Mouse (Mus musculus) midbrain, postnatal 0 days (tissue): ENCODE results near the gene Cdc14a. TPM values are rescaled to one million over a fixed set of nuclear protein-coding genes. Genes with fewer than 3 reads are reported as not detected.
A peak's percentile ranks its signal among the peaks of the same experiment; 100 is the strongest.

Source experiments
- ATAC-seq: fragments of 200-750 bp; cut with Nextera tagmentation; 2 replicates; pipeline ENCODE4 v1.8.0; 2017; ENCODE audit warnings: moderate number of reproducible peaks, mild to moderate bottlenecking, moderate TSS enrichment, moderate library complexity; ENCODE audit not compliant: low FRiP score
- DNase-seq: peaks from one replicate; pipeline ENCODE4 v3.0.0-alpha.2; 2015; ENCODE audit warnings: low spot score
- H3K27ac ChIP-seq: fragments of 300-500 bp; sonication (generic); 2 replicates; pipeline ENCODE4 v1.5.1; 2014; ENCODE audit warnings: low read depth, mild to moderate bottlenecking, low read length, mixed read lengths
- H3K27me3 ChIP-seq: fragments of 300-500 bp; sonication (generic); 2 replicates; pipeline ENCODE4 v1.6.1; 2014; ENCODE audit warnings: low read length, control low read depth, mixed read lengths; ENCODE audit not compliant: insufficient read depth
- H3K36me3 ChIP-seq: fragments of 300-500 bp; sonication (generic); 2 replicates; pipeline ENCODE4 v1.6.1; 2014; ENCODE audit warnings: low read length, control low read depth, mixed read lengths; ENCODE audit not compliant: insufficient read depth
- H3K4me1 ChIP-seq: fragments of 300-500 bp; sonication (generic); 2 replicates; pipeline ENCODE4 v1.6.1; 2014; ENCODE audit warnings: mild to moderate bottlenecking, control low read depth, antibody characterized with exemption, low read length, mixed read lengths; ENCODE audit not compliant: insufficient read depth
- H3K4me2 ChIP-seq: fragments of 300-500 bp; sonication (generic); 2 replicates; pipeline ENCODE4 v1.6.1; 2014; ENCODE audit warnings: low read depth, mild to moderate bottlenecking, low read length, mixed read lengths; ENCODE audit not compliant: poor library complexity, severe bottlenecking
- H3K4me3 ChIP-seq: fragments of 300-500 bp; sonication (generic); 2 replicates; pipeline ENCODE4 v1.5.1; 2014; ENCODE audit warnings: low read depth, mild to moderate bottlenecking, low read length, moderate library complexity
- H3K9ac ChIP-seq: fragments of 300-500 bp; sonication (generic); replicated peaks from 2 replicates; pipeline ENCODE4 v1.6.1; 2014; ENCODE audit warnings: mild to moderate bottlenecking, low read length, moderate library complexity, mixed read lengths; ENCODE audit not compliant: poor library complexity, severe bottlenecking
- H3K9me3 ChIP-seq: fragments of 300-500 bp; sonication (generic); 2 replicates; pipeline ENCODE4 v1.6.1; 2016; ENCODE audit warnings: low read length, control low read depth
- CTCF ChIP-seq: IDR thresholded peaks from 2 replicates; pipeline ENCODE4 v1.5.1; 2016; ENCODE audit warnings: antibody characterized with exemption, mild to moderate bottlenecking
- WGBS: fragments of 180-500 bp; shearing (Covaris S2); extraction: QIAGEN DNeasy Blood & Tissue Kit; methylation state at CpG from one replicate; pipeline ENCODE4 v1.1.7; 2014; 5-methylcytosine and 5-hydroxymethylcytosine counted together
- polyA plus RNA-seq: library from polyadenylated mRNA; unstranded; fragments of >200 nt; fragmentation: Nextera tagmentation; extraction: Ambion mirVana; gene quantifications from 2 replicates; pipeline ENCODE4 v1.2.1, GENCODE M21; 2015
- total RNA-seq: library from RNA; depleted of rRNA; stranded (reverse); fragments of >200 nt; gene quantifications from 2 replicates; pipeline ENCODE4 v1.2.3, GENCODE M21; 2014

Cdc14a gene
- total and polyA plus RNA-seq, 2 experiments from 2014 or later, result 2.2 to 3.1 TPM

DNA sequence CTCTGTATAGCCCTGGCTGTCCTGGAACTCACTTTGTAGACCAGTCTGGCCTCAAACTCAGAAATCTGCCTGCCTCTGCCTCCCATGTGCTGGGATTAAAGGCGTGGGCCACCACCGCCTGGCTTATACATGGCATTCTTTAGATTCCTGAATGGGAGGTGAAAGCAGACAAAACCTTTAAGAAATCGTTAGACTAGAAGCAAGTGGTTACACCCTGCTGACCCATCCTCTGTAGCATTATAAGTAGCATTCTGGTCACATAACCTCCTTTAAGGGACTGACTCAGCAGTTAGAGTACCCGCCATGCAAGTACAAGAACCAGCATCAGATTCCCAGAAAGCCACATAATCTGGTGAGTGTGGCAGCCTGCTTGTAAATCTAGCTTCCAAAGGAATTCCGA lies 81.6 kb downstream of the Cdc14a start:
- 83% methylated on average over 5 of the region's 5 CpGs for WGBS
- no peaks in the 10 kb centered on the region for H3K9me3 ChIP-seq
- no peak overlapping the region for H3K9ac ChIP-seq
- no peak overlapping the region for H3K4me3 ChIP-seq
- DNase-seq (no peak), ATAC-seq (no peak)
- no peak overlapping the region for H3K4me2 ChIP-seq
- TF ChIP-seq CTCF, result no peak
- no peaks in the 10 kb centered on the region for H3K27me3 ChIP-seq
- no peaks in the 10 kb centered on the region for H3K36me3 ChIP-seq
- H3K27ac ChIP-seq, result no peak overlapping the region
- no peaks in the 10 kb centered on the region for H3K4me1 ChIP-seq

- H3K4me1 ChIP-seq, result no peaks in the 10 kb centered on the region
- no peak overlapping the region for H3K4me2 ChIP-seq
- 57% methylated on average over 19 of the region's 19 CpGs for WGBS
- H3K4me3 ChIP-seq, result no peak overlapping the region
- no peak overlapping the region for H3K9ac ChIP-seq
- H3K9me3 ChIP-seq, result no peaks in the 10 kb centered on the region
- H3K36me3 ChIP-seq, result no peaks in the 10 kb centered on the region
- TF ChIP-seq CTCF, result peak; percentile 86
- H3K27me3 ChIP-seq, result no peaks in the 10 kb centered on the region
- no peak overlapping the region for H3K27ac ChIP-seq
- ATAC-seq (peak; percentile 70; the same call in 1 of the 2 replicates), DNase-seq (peak; percentile 80)
These were observed 82.7 kb downstream of the Cdc14a start for GRCm38 (mm10) chr3:116340950-116341624.

GRCm38 (mm10) chr3:116340281-116340680 lies 83.6 kb downstream of the Cdc14a start:
- no peaks in the 10 kb centered on the region for H3K27me3 ChIP-seq
- no peak for TF ChIP-seq CTCF
- no peaks in the 10 kb centered on the region for H3K36me3 ChIP-seq
- WGBS, result 96% methylated on average over 8 of the region's 8 CpGs
- no peak overlapping the region for H3K27ac ChIP-seq
- no peak for ATAC-seq
- H3K4me3 ChIP-seq, result no peak overlapping the region
- H3K9ac ChIP-seq, result no peak overlapping the region
- no peak for DNase-seq
- H3K4me2 ChIP-seq, result no peak overlapping the region
- no peaks in the 10 kb centered on the region for H3K9me3 ChIP-seq
- H3K4me1 ChIP-seq, result no peaks in the 10 kb centered on the region

DNA sequence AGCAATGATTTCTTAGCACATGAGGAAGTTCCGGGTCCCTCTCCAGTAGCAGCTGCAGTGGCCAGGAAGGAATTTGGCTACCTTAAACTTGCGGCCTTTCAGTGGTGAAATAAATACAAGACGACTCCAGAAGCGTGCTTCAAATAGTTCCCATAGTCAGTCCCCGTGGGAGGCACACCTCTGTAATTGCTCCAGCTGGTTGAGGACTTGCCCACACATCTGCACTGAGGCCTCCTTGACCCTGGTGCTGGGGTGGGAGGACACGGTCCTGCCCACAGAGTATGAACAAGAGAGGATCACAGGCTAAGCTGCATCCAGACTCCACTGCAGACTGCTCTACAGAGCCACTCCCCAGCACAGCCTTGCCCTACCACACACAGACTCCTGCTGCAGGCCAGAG lies 85.2 kb downstream of the Cdc14a start:
- H3K4me2 ChIP-seq, result no peak overlapping the region
- no peaks in the 10 kb centered on the region for H3K9me3 ChIP-seq
- no peak for TF ChIP-seq CTCF
- H3K4me1 ChIP-seq, result no peaks in the 10 kb centered on the region
- ATAC-seq (no peak), DNase-seq (no peak)
- no peaks in the 10 kb centered on the region for H3K36me3 ChIP-seq
- 82% methylated on average over 6 of the region's 6 CpGs for WGBS
- no peaks in the 10 kb centered on the region for H3K27me3 ChIP-seq
- H3K9ac ChIP-seq, result no peak overlapping the region
- no peak overlapping the region for H3K4me3 ChIP-seq
- H3K27ac ChIP-seq, result no peak overlapping the region

DNA sequence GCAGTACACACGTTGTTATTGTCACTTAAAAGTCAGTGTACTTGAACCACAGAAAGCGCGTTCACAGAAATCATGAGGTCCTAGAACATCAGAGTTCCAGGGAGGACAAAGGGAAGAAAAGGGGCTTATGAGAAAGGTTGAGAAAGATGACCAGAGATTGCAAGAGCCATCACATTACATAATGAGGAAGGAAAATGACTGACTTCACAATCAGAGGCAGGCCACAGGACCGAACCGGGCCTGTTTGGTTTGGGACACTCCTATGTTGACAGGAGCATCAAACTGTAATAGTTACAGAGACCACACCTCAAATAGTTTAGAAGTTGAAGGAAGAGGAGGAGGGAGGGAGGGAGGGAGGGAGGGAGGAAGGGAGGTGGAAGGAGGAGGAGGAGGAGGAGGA lies 86.0 kb downstream of the Cdc14a start:
- 93% methylated on average over 5 of the region's 5 CpGs for WGBS
- Histone ChIP-seq H3K4me3 (no peak overlapping the region), H3K27ac (no peak overlapping the region), H3K4me2 (no peak overlapping the region), H3K36me3 (no peaks in the 10 kb centered on the region), H3K9ac (no peak overlapping the region), H3K9me3 (no peaks in the 10 kb centered on the region), H3K27me3 (no peaks in the 10 kb centered on the region), H3K4me1 (no peaks in the 10 kb centered on the region)
- ATAC-seq (no peak), DNase-seq (no peak)
- TF ChIP-seq CTCF, result no peak

GRCm38 (mm10) chr3:116335036-116335435 lies 88.8 kb downstream of the Cdc14a start:
- H3K9ac ChIP-seq, result no peak overlapping the region
- no peak overlapping the region for H3K4me2 ChIP-seq
- H3K36me3 ChIP-seq, result no peaks in the 10 kb centered on the region
- no peak overlapping the region for H3K4me3 ChIP-seq
- H3K9me3 ChIP-seq, result no peaks in the 10 kb centered on the region
- no peak overlapping the region for H3K27ac ChIP-seq
- no peak for DNase-seq
- WGBS, result 70% methylated on average over 4 of the region's 4 CpGs
- no peak for TF ChIP-seq CTCF
- ATAC-seq, result no peak
- H3K4me1 ChIP-seq, result no peaks in the 10 kb centered on the region
- H3K27me3 ChIP-seq, result no peaks in the 10 kb centered on the region
